Mouse (Mus musculus) intestine, embryonic 14.5 days (tissue): ENCODE results near the gene Dusp11. TPM values are rescaled to one million over a fixed set of nuclear protein-coding genes. Genes with fewer than 3 reads are reported as not detected.
"Not testable (repeated sequence)": the region's sequence is repeated elsewhere in the genome, so short reads cannot be mapped to it uniquely, and the experiment has no call there.

Experiments used
- ATAC-seq: fragments of 200-750 bp; cut with Nextera tagmentation; replicated peaks from 2 replicates; pipeline ENCODE4 v1.8.0; 2017; ENCODE audit warnings: low read depth, moderate number of reproducible peaks, moderate TSS enrichment, moderate library complexity; ENCODE audit not compliant: low FRiP score, low TSS enrichment
- DNase-seq: peaks from one replicate; pipeline ENCODE4 v3.0.0-alpha.2; 2018; ENCODE audit warnings: low spot score
- H3K27ac ChIP-seq: fragments of 300-500 bp; sonication (generic); 2 replicates; pipeline ENCODE4 v1.5.1; 2014; ENCODE audit warnings: low read depth, mild to moderate bottlenecking, control low read depth
- H3K27me3 ChIP-seq: fragments of 300-500 bp; sonication (generic); replicated peaks from 2 replicates; pipeline ENCODE4 v1.6.1; 2014; ENCODE audit warnings: low read length, control low read depth; ENCODE audit not compliant: control insufficient read depth, insufficient read depth
- H3K36me3 ChIP-seq: fragments of 300-500 bp; sonication (generic); 2 replicates; pipeline ENCODE4 v1.6.1; 2014; ENCODE audit warnings: low read length, control low read depth; ENCODE audit not compliant: control insufficient read depth, insufficient read depth
- H3K4me1 ChIP-seq: fragments of 300-500 bp; sonication (generic); replicated peaks from 2 replicates; pipeline ENCODE4 v1.6.1; 2014; ENCODE audit warnings: low read length, control low read depth, mixed read lengths; ENCODE audit not compliant: control insufficient read depth, insufficient read depth
- H3K4me2 ChIP-seq: fragments of 300-500 bp; sonication (generic); 2 replicates; pipeline ENCODE4 v1.6.1; 2014; ENCODE audit warnings: low read length
- H3K4me3 ChIP-seq: fragments of 300-500 bp; sonication (generic); 2 replicates; pipeline ENCODE4 v1.5.1; 2014; ENCODE audit warnings: low read depth, low read length, control low read depth, mixed read lengths
- H3K9ac ChIP-seq: fragments of 300-500 bp; sonication (generic); 2 replicates; pipeline ENCODE4 v1.6.1; 2014; ENCODE audit warnings: mild to moderate bottlenecking, low read length
- H3K9me3 ChIP-seq: fragments of 300-500 bp; sonication (generic); 2 replicates; pipeline ENCODE4 v1.6.1; 2016; ENCODE audit warnings: low read length, control low read depth; ENCODE audit not compliant: control insufficient read depth
- WGBS: fragments of 180-500 bp; shearing (Covaris S2); extraction: QIAGEN DNeasy Blood & Tissue Kit; methylation state at CpG from one replicate; pipeline ENCODE4 v1.1.7; 2014; 5-methylcytosine and 5-hydroxymethylcytosine counted together
- polyA plus RNA-seq: library from polyadenylated mRNA; unstranded; fragments of >200 nt; fragmentation: Nextera tagmentation; extraction: Ambion mirVana; gene quantifications from 2 replicates; pipeline ENCODE4 v1.2.1, GENCODE M21; 2014

The Dusp11 gene
- polyA plus RNA-seq, 1 experiment from 2014 or later, result 42.5 TPM

GRCm38 (mm10) chr6:85948549-85948948 is 12.9 kb downstream of the Dusp11 start:
- H3K36me3 ChIP-seq, result peaks cover 97% of the 10 kb centered on the region

GRCm38 (mm10) chr6:85942469-85942868 is 19.0 kb downstream of the Dusp11 start:
- no peaks in the 10 kb centered on the region for H3K4me1 ChIP-seq
- H3K27me3 ChIP-seq, result no peaks in the 10 kb centered on the region
- H3K9me3 ChIP-seq, result no peaks in the 10 kb centered on the region
- H3K4me2 ChIP-seq, result no peak overlapping the region
- H3K4me3 ChIP-seq, result no peak overlapping the region
- no peak overlapping the region for H3K9ac ChIP-seq
- no peak for ATAC-seq
- peaks cover 53% of the 10 kb centered on the region for H3K36me3 ChIP-seq
- WGBS, result 93% methylated on average over 3 of the region's 3 CpGs
- DNase-seq, result no peak
- H3K27ac ChIP-seq, result no peak overlapping the region

More at GRCm38 (mm10) chr6:85948549-85948948, 12.9 kb downstream of the Dusp11 start:
- Histone ChIP-seq H3K9me3 (no peaks in the 10 kb centered on the region), H3K27me3 (no peaks in the 10 kb centered on the region), H3K4me2 (no peak overlapping the region), H3K4me1 (no peaks in the 10 kb centered on the region), H3K4me3 (no peak overlapping the region), H3K27ac (no peak overlapping the region), H3K9ac (no peak overlapping the region)
- no peak for DNase-seq
- no peak for ATAC-seq
- 92% methylated on average over 6 of the region's 6 CpGs for WGBS

- H3K9ac ChIP-seq, result no peak overlapping the region
- 63% methylated on average over 10 of the region's 10 CpGs for WGBS
- H3K4me1 ChIP-seq, result 0 out of 2 replicates have a peak, but pooled peaks cover 3% of the 10 kb centered on the region
- H3K4me3 ChIP-seq, result no peak overlapping the region
- H3K27ac ChIP-seq, result no peak overlapping the region
- no peak overlapping the region for H3K4me2 ChIP-seq
- DNase-seq, result no peak
- H3K36me3 ChIP-seq, result peaks cover 15% of the 10 kb centered on the region
- no peaks in the 10 kb centered on the region for H3K27me3 ChIP-seq
- ATAC-seq, result no peak
- no peaks in the 10 kb centered on the region for H3K9me3 ChIP-seq
Measured at GRCm38 (mm10) chr6:85938701-85939100, 22.8 kb downstream of the Dusp11 start.

- H3K9me3 ChIP-seq, H3K27me3 ChIP-seq, H3K36me3 ChIP-seq, H3K4me1 ChIP-seq: not testable (repeated sequence)
- WGBS, result 2% methylated on average over 50 of the region's 50 CpGs
- ATAC-seq (peak; percentile 97), DNase-seq (peak; percentile 90)
- H3K4me2 ChIP-seq, result peak overlapping the region; percentile 63
- H3K9ac ChIP-seq, result peak overlapping the region; percentile 56
- H3K27ac ChIP-seq, result peak overlapping the region; percentile 52
- H3K4me3 ChIP-seq, result peak overlapping the region; percentile 43
Measured at GRCm38 (mm10) chr6:85936508-85937465, 24.7 kb downstream of the Dusp11 start.

GRCm38 (mm10) chr6:85935646-85936045 is 25.8 kb downstream of the Dusp11 start:
- Histone ChIP-seq H3K4me2 (no peak overlapping the region), H3K36me3 (peaks cover 5% of the 10 kb centered on the region; the same call in 1 of the 2 replicates), H3K4me1 (0 out of 2 replicates have a peak, but pooled peaks cover 3% of the 10 kb centered on the region), H3K27me3 (no peaks in the 10 kb centered on the region), H3K9ac (no peak overlapping the region), H3K4me3 (no peak overlapping the region), H3K27ac (no peak overlapping the region), H3K9me3 (no peaks in the 10 kb centered on the region)
- no peak for DNase-seq
- no peak for ATAC-seq
- WGBS, result 69% methylated on average over 3 of the region's 3 CpGs

GRCm38 (mm10) chr6:85934047-85934446 is 27.4 kb downstream of the Dusp11 start:
- H3K27me3 ChIP-seq, result no peaks in the 10 kb centered on the region
- peaks cover 20% of the 10 kb centered on the region for H3K36me3 ChIP-seq
- H3K4me3 ChIP-seq, result no peak overlapping the region
- no peaks in the 10 kb centered on the region for H3K9me3 ChIP-seq
- H3K9ac ChIP-seq, result no peak overlapping the region
- no peak overlapping the region for H3K27ac ChIP-seq
- 0 out of 2 replicates have a peak, but pooled peaks cover 3% of the 10 kb centered on the region for H3K4me1 ChIP-seq
- no peak overlapping the region for H3K4me2 ChIP-seq
- no peak for ATAC-seq
- 75% methylated on average over 8 of the region's 8 CpGs for WGBS
- DNase-seq, result no peak

- Histone ChIP-seq H3K9me3 (no peaks in the 10 kb centered on the region), H3K27ac (no peak overlapping the region), H3K9ac (no peak overlapping the region), H3K36me3 (peaks cover 59% of the 10 kb centered on the region), H3K27me3 (no peaks in the 10 kb centered on the region), H3K4me3 (no peak overlapping the region), H3K4me2 (no peak overlapping the region), H3K4me1 (no peaks in the 10 kb centered on the region)
- WGBS, result 79% methylated on average over 1 of the region's 1 CpGs
- no peak for ATAC-seq
- DNase-seq, result no peak
Measured at GRCm38 (mm10) chr6:85929312-85929711, 32.2 kb downstream of the Dusp11 start.

- DNase-seq (no peak), ATAC-seq (no peak)
- Histone ChIP-seq H3K9me3 (no peaks in the 10 kb centered on the region), H3K36me3 (peaks cover 65% of the 10 kb centered on the region), H3K27me3 (no peaks in the 10 kb centered on the region), H3K4me1 (no peaks in the 10 kb centered on the region), H3K27ac (no peak overlapping the region), H3K4me3 (no peak overlapping the region), H3K4me2 (no peak overlapping the region), H3K9ac (no peak overlapping the region)
- 90% methylated on average over 9 of the region's 9 CpGs for WGBS
Measured at GRCm38 (mm10) chr6:85927476-85928464, 33.7 kb downstream of the Dusp11 start.
